Mouse (Mus musculus) adrenal gland, postnatal 36 days (tissue): ENCODE results near the gene Cysltr2. TPM values are rescaled to one million over a fixed set of nuclear protein-coding genes. Genes with fewer than 3 reads are reported as not detected.
A peak's percentile ranks its signal among the peaks of the same experiment; 100 is the strongest.

Experiments
- DNase-seq, 2 experiments: peaks; one replicate each; pipeline ENCODE4 v3.0.0; 2021; ENCODE audit warnings: mixed read lengths in 1 of 2
- total RNA-seq, 2 experiments: library from RNA; stranded (reverse); gene quantifications; 2 replicates each; pipeline ENCODE4 v1.2.3; 2021

The Cysltr2 gene
- total RNA-seq, 2 experiments from 2014 or later: 1.3 to 1.5 TPM

GRCm38 (mm10) chr14:72985113-72985512, 63.8 kb downstream of the Cysltr2 start:
- no peak for DNase-seq

GRCm38 (mm10) chr14:72983456-72983855, 65.5 kb downstream of the Cysltr2 start:
- peak; percentile 88 to 89 for DNase-seq

- peak; percentile 62 to 65 for DNase-seq
These were observed 65.9 kb downstream of the Cysltr2 start for GRCm38 (mm10) chr14:72982981-72983436.

GRCm38 (mm10) chr14:72980761-72981160, 68.2 kb downstream of the Cysltr2 start:
- DNase-seq: no peak

GRCm38 (mm10) chr14:72980106-72980505, 68.8 kb downstream of the Cysltr2 start:
- no peak for DNase-seq

GRCm38 (mm10) chr14:72976111-72976510, 72.8 kb downstream of the Cysltr2 start:
- no peak for DNase-seq

Other genes starting within 250 kb of the Cysltr2 start
- gene Rcbtb2, start 73.9 kb upstream of the Cysltr2 start, total RNA-seq: 10 to 100 TPM; 32.2 to 37.1 TPM
- gene Lpar6, start 188.8 kb upstream of the Cysltr2 start, total RNA-seq: 1 to 10 TPM; 4.2 to 5.1 TPM